Mouse (Mus musculus) cerebellum, adult (tissue): ENCODE measurements around the gene Fkbpl.
A peak's percentile ranks its signal among the peaks of the same experiment; 100 is the strongest.

ENCODE experiments used
- ATAC-seq: cut with Nextera tagmentation; 2 replicates; pipeline ENCODE4 v1.9.2; 2017; ENCODE audit warnings: mild to moderate bottlenecking, moderate library complexity, mixed read lengths; ENCODE audit not compliant: insufficient number of reproducible peaks, low FRiP score, low TSS enrichment

The Fkbpl gene

DNA sequence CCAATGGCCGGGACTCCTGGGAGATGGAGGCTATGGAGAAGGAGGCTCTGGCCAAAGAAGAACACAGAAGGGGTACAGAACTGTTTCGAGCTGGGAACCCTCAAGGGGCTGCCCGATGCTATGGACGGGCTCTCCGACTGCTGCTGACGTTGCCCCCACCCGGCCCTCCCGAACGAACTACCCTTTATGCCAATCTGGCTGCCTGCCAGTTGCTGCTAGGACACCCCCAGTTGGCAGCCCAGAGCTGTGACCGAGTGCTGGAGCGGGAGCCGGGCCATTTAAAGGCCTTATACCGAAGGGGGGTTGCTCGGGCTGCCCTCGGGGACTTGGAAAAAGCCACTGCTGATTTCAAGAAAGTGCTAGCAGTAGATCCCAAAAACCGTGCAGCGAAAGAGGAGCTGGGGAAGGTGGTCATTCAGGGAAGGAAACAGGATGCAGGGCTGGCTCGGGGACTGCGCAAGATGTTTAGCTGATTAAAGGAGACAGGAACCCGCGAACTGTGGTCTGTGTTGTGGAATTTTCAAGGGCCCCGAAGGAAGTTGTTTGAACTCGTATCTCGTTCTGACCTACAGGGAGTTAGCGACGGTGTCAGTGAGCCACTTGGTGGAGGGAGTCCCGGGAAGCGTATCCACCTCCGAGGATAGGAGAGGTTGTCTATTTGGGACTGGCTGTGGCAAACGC is 1.4 kb downstream of the Fkbpl start:
- ATAC-seq, result no peak

DNA sequence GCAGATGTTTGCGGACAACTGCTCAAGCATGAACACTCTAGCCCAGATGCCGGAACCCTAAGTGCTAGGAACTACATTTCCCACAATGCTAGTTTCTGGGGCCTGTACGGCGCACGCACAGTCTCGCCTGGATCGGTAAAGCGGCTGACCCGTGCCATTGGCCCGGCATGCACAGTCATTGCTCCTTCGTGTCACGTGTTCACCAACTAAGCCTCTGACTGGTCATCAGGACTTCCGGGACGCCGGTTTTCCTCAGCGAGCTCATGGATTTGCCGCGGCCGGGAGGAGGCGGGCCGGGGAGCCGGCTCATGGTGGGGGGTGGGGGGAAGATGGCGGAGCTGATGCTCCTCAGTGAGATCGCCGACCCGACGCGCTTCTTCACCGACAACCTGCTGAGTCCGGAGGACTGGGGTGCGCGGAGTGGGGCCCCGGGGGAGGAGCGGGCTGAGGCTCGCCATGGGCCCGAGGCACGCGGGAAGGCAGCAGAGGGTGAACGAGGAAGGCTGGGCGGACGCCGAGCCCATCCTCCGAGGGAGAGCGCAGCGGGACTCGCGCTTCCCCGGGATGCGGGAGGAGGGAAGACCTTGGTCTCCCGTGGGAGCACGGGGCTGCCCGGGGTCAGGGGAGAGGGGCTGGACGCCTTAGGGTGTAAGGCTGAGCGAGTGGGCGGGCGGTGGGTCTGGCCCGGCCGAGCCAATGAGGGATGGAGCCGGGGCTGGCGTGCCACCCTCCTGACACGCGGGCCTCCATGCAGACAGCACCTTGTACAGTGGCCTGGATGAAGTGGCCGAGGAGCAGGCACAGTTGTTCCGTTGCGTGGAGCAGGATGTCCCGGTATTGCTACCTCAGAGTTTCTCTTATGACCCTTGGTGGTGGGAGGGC is 2.6 kb downstream of the Fkbpl start, which contains the start of gene Atf6b:
Atf6b (plus strand) TSS at position 241 of the 882 bp plus-strand sequence.
- peak; percentile 92 for ATAC-seq

- no peak for ATAC-seq
Observed at GRCm38 (mm10) chr17:34648141-34648890, 3.8 kb downstream of the Fkbpl start.

GRCm38 (mm10) chr17:34649106-34649864 is 4.7 kb downstream of the Fkbpl start:
- no peak for ATAC-seq

DNA sequence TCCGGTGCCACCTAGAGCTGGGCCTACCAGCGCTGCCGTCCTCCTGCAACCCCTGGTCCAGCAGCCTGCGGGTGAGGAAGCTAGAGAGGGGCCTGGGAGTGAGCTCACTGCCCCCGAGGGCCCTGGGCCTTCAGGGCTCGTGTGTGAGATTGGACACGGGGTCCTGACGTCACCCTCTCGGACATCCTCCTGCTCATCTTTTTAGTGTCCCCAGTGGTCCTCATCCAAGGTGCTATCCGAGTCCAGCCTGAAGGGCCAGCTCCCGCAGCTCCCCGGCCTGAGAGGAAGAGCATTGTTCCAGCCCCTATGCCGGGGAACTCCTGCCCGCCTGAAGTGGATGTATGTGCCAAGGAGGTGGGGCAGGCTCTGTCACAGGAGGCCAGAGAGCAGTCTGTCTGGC is 6.2 kb downstream of the Fkbpl start:
- no peak for ATAC-seq

DNA sequence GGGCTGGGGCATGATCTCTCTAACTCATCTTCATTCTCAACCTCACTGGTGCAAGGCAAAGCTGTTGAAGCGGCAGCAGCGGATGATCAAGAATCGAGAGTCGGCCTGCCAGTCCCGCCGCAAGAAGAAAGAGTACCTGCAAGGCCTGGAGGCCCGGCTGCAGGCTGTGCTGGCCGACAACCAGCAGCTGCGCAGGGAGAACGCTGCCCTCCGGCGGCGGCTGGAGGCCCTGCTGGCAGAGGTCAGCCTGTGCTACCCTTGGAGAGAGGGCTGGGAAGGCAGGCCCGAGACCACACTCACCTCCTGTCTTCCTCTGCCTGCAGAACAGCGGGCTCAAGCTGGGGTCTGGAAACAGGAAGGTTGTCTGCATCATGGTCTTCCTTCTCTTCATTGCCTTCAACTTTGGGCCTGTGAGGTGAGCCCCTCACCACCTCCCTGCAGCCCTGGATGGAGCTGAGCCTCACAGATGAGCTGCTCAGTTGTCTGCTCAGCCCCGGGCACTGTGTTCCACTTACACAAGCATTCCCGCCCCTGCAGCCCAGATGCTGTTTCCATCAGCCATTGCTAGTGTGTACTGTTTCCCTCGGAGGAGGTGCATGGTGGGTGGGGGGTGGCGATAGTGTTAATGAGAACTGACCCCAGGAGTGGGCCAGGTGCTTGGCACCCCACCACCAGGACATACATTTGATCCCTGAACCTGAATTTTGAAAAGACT is 7.1 kb downstream of the Fkbpl start:
- no peak for ATAC-seq

DNA sequence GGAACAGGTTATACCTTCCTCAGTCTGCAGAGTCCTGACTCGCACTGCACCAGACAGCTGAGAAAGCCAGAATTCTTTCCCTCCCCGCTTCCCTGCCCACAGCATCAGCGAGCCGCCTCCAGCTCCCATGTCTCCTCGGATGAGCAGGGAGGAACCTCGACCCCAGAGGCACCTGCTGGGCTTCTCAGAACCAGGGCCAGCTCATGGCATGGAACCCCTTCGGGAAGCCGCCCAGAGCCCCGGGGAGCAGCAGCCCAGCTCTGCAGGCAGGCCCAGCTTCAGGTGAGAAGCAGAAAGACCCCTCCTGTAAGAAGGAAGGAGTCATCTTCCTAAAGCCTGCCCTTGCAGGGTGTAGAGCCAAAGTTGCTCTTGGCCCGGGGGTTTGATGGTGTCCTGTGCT is 8.0 kb downstream of the Fkbpl start:
- no peak for ATAC-seq

GRCm38 (mm10) chr17:34652985-34653384 is 8.4 kb downstream of the Fkbpl start:
- no peak for ATAC-seq

GRCm38 (mm10) chr17:34653746-34654285 is 9.3 kb downstream of the Fkbpl start:
- ATAC-seq, result no peak

DNA sequence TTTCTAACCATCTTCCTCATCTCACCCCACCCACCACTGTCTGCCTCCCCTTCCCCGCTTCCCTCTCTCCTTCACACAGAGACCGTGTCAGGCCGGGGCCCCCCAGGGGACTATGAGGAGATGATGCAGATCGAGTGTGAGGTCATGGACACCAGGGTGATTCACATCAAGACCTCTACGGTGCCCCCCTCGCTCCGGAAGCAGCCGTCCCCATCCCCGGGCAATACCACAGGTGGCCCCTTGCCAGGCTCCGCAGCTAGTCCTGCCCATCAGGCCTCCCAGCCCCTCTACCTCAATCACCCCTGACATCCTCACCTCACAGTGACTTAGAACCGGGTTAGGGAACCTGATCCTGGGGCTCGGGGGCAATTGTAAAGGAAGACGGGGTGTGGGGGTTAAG is 9.8 kb downstream of the Fkbpl start:
- no peak for ATAC-seq

DNA sequence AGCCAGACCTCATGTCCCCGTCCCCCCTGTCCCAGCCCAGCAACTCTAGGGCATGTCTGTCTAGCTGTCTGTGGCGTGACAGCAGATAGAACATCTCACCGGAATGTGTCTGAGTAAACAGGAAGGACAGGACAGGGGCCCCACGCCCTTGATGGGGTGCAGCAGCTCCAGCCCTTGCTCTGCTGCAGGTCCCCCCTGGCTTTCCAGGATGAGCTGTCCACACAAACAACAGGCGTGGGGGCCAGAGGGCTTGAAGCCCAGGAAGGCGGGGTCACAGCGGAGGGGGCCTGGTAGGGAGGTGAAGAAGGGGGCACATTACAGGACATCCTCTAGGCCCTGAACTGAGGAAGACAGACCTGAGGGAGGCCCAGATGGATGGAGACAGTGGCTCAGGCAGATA is 10.6 kb downstream of the Fkbpl start:
- ATAC-seq, result no peak

- ATAC-seq, result peak; percentile 36; the same call in 1 of the 2 replicates
Observed at GRCm38 (mm10) chr17:34655581-34655991, 11.0 kb downstream of the Fkbpl start.

DNA sequence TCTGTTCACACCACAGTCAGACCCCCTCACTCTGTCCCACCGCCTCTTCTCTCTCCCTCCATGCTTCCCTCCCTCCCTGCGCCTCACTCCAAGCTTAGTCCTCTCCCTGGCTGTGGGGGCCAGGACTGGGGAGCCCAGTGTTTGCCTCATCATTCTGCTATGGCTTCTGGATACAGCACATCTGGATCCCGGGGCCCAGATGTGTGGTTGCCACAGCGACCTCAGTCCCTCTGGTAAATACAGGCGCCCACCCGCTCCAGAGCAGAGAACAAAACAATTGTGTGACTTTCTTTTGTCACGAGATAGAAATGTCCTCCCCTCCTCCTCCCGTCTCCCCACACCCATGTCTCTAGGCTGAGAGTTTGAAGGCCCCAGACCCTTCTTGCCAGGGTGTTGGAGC is 12.1 kb downstream of the Fkbpl start:
- ATAC-seq, result no peak

- no peak for ATAC-seq
Observed at GRCm38 (mm10) chr17:34657271-34657670, 12.7 kb downstream of the Fkbpl start.

- ATAC-seq, result no peak
Observed at GRCm38 (mm10) chr17:34658145-34658544, 13.6 kb downstream of the Fkbpl start.

GRCm38 (mm10) chr17:34658591-34658990 is 14.0 kb downstream of the Fkbpl start:
- no peak for ATAC-seq

DNA sequence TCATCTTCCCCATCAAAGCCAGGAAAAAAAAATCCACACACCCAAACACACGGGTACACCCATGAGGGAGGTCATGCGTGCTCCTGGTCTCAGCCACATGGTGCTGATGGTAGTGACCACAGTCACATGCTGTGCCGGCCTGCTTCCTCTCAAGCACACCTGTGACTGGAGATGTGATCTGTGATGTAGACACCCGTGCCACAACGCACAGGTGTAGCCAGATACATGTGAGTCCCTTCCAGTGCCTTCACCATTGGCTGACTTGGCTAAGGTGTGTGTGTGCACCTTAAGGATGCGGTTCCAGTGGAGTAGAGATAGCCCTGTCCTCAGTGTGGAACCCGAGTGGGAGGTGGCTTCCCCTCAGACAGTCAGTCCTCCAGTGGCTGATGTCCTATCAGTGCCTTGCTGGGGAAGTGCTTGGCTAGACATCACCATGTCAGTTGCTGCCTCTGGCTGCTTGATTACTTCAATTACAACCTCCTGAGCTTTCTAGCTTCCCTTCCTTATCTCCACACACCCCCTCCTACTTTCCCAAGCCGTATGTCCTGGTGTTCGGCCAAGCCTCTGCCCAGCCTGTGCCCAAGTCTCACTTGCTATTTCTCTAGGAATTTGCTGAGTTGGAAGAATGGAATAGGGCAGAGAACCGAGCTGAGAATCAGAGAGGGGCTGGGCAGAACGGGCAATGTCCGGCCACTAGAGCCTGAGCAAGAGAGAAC is 14.8 kb downstream of the Fkbpl start:
- ATAC-seq, result no peak

- no peak for ATAC-seq
Observed at GRCm38 (mm10) chr17:34659897-34660214, 15.3 kb downstream of the Fkbpl start.
